Mouse (Mus musculus) CD4-positive naive resting alpha-beta T cell, adult 57 days (primary cell): ENCODE results near the gene Mapk1ip1. TPM values are rescaled to one million over a fixed set of nuclear protein-coding genes. Genes with fewer than 3 reads are reported as not detected.

Source experiments
- total RNA-seq: library from RNA; stranded (reverse); gene quantifications from one replicate; pipeline ENCODE4 v1.2.4, GENCODE M21; 2023

Mapk1ip1 gene
- 50.2 TPM for total RNA-seq

DNA sequence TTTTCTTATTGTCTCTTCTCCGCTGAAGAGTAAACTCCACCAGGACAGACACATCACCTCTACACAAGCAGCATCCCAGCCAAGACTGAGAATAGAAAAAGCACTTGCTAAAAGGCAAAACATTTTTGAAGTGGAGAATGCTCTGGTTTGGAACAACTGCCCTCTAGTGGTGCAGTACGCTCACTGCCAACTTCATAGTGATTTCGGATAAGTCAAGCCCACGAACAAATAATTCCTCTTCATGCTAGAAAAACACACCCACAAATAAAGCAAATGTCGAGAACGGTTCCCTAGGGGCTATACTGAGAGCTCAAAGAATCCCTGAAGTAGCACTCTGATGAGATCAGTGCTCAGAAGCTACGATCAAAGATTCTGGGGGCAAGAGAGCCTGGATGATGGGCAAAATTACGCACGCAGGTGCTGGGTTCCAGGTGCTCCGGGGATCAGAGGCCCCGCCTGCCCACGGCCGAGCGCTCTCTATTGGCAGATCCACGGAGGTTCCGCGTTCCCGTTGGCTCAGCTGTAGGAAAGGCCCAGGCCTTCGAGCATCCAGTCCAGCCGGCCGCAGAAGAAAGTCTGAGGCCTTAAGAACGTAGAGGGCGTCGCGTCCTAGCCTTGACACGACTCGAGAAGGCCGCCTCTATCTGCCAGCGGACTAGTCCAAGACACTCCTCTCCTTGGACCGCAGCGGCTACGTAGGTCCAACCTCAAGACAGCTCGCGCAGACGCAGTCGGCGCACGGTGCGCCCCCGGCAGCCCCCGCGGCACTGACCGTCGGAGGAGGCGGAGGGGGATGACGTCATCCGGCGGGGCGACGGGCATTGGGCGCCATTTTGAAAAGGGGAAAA lies at the start of gene Mapk1ip1, which contains the start of gene Ppp2r2d:
Gene Mapk1ip1, minus strand, starts transcription at position 730 of the 848 bp plus-strand sequence.
Gene Ppp2r2d, plus strand, starts transcription at position 536 of the 848 bp plus-strand sequence.

Other genes with a start within 250 kb of the Mapk1ip1 start
- 59.7 TPM for gene Ppp2r2d, start 194 bp downstream of the Mapk1ip1 start, total RNA-seq
- 6.9 TPM for gene Bnip3, start 63.2 kb upstream of the Mapk1ip1 start, total RNA-seq
- not detected for gene Jakmip3, start 94.5 kb upstream of the Mapk1ip1 start, total RNA-seq
- gene Dpysl4, start 239.7 kb upstream of the Mapk1ip1 start, total RNA-seq, result not detected